Mouse (Mus musculus) yolk sac, embryonic 10.5 days (tissue): Measurements from ENCODE around the gene 9030624G23Rik.
"Not testable (repeated sequence)": the region's sequence is repeated elsewhere in the genome, so short reads cannot be mapped to it uniquely, and the experiment has no call there.

Experiments
- DNase-seq: peaks from one replicate; pipeline ENCODE4 v3.0.0-alpha.2; 2017; ENCODE audit warnings: low spot score

Gene 9030624G23Rik

DNA sequence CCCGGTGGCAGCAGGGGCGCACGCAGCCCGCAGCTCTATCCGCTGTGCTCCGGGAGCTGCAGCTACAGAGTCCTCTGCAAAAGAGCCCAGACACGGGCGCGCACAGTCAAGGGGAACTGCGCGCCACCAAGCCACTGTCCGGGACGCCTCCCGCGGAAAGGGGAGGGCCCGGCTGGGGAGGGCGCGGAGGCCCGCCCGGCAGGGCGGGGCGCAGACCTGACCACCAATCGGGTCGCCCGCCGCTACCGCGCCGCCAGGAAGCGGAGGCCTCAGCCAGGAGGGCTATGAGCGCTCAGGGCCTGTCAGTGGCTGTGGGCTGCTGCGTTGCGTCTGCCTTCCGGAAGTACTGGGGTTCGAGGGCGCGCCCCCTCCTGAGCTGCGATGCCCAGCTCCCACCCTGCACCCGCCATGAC, at the start of gene 9030624G23Rik:
TSS of gene 9030624G23Rik (minus strand) at position 139 of the 413 bp plus-strand sequence.
- peak; percentile 60 for DNase-seq

DNA sequence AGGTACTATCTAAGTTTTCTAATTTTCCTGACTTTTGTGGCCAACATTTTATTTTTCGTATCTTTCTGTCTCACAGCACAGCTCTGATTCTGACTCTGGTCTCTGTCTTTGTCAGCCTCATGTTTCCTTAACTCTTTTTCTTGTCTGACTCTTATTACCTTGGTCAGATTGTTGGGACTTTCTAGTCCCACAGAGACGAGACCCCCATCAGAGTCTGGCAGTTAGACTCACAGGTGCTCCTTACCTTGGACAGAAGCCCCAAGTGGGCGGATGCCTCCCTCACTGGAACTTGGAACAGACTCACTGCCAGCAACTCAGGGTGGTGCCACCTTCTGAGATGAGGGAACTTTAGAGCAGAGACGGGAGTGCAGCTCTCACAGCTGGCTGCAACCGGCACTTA, 13.9 kb downstream of the 9030624G23Rik start:
- not testable (repeated sequence) for DNase-seq
